Mouse (Mus musculus) heart, postnatal 0 days (tissue): Measurements from ENCODE around the gene Tlr12.

ENCODE experiments used
- CTCF ChIP-seq: IDR thresholded peaks from 2 replicates; pipeline ENCODE4 v1.5.1; 2016; ENCODE audit warnings: antibody characterized with exemption, control low read depth, low read depth
- EP300 ChIP-seq: IDR thresholded peaks from 2 replicates; pipeline ENCODE4 v1.6.1; 2016; ENCODE audit warnings: antibody characterized with exemption, low read depth

GRCm38 (mm10) chr4:128621109-128621508, 2.7 kb upstream of the Tlr12 start:
- no peak for TF ChIP-seq EP300
- TF ChIP-seq CTCF, result no peak
